Mouse (Mus musculus): ENCODE data around the gene Uck2. TPM values are rescaled to one million over a fixed set of nuclear protein-coding genes. Genes with fewer than 3 reads are reported as not detected.

Uck2 gene
- 10 to 100 TPM; 30.9 to 55.9 (median 45.0) TPM for total RNA-seq (2022)

- no peak for DNase-seq
Observed at GRCm38 (mm10) chr1:167285320-167285355, at the start of gene Uck2. Gene Uck2 (minus strand): TSS chr1:167285320.

GRCm38 (mm10) chr1:167331106-167331505 is 46.0 kb upstream of the Uck2 start:
- no peak for DNase-seq

- DNase-seq = no peak
Observed at GRCm38 (mm10) chr1:167328776-167329175, 43.7 kb upstream of the Uck2 start.

- peak; percentile 59 for DNase-seq
Observed at GRCm38 (mm10) chr1:167321691-167322090, 36.6 kb upstream of the Uck2 start.

GRCm38 (mm10) chr1:167313220-167313619 is 28.1 kb upstream of the Uck2 start:
- DNase-seq = no peak

- DNase-seq = no peak
Observed at GRCm38 (mm10) chr1:167312367-167312766, 27.2 kb upstream of the Uck2 start.

- peak; percentile 96 for DNase-seq
Observed at GRCm38 (mm10) chr1:167308261-167309054, 23.3 kb upstream of the Uck2 start, which contains the start of gene Tmco1. Gene Tmco1 (plus strand): TSS chr1:167308378.

- no peak for DNase-seq
Observed at GRCm38 (mm10) chr1:167307674-167308073, 22.6 kb upstream of the Uck2 start.

GRCm38 (mm10) chr1:167306451-167307240 is 21.5 kb upstream of the Uck2 start:
- peak; percentile 81 for DNase-seq

GRCm38 (mm10) chr1:167305501-167306137 is 20.5 kb upstream of the Uck2 start:
- DNase-seq = no peak

- DNase-seq = no peak
Observed at GRCm38 (mm10) chr1:167300122-167300521, 15.0 kb upstream of the Uck2 start.

GRCm38 (mm10) chr1:167295679-167296402 is 10.7 kb upstream of the Uck2 start:
- DNase-seq = no peak

- DNase-seq = no peak
Observed at GRCm38 (mm10) chr1:167292447-167292846, 7.3 kb upstream of the Uck2 start.

GRCm38 (mm10) chr1:167291610-167292009 is 6.5 kb upstream of the Uck2 start:
- no peak for DNase-seq

- no peak for DNase-seq
Observed at GRCm38 (mm10) chr1:167290263-167290592, 5.1 kb upstream of the Uck2 start.

GRCm38 (mm10) chr1:167289567-167290262 is 4.6 kb upstream of the Uck2 start:
- DNase-seq = no peak

- peak; percentile 32 for DNase-seq
Observed at GRCm38 (mm10) chr1:167288665-167289538, 3.8 kb upstream of the Uck2 start.

- DNase-seq = no peak
Observed at GRCm38 (mm10) chr1:167287156-167287555, 2.0 kb upstream of the Uck2 start.

GRCm38 (mm10) chr1:167285356-167285755 is 236 bp upstream of the Uck2 start:
- DNase-seq = no peak

GRCm38 (mm10) chr1:167284837-167285319 is 242 bp downstream of the Uck2 start:
- peak; percentile 88 for DNase-seq

GRCm38 (mm10) chr1:167284258-167284836 is 773 bp downstream of the Uck2 start:
- peak; percentile 39 for DNase-seq
